Mouse (Mus musculus): ENCODE data around the gene Rtn4rl1. TPM values are rescaled to one million over a fixed set of nuclear protein-coding genes. Genes with fewer than 3 reads are reported as not detected.

Gene Rtn4rl1
- polyA plus RNA-seq, 1 experiment from 2014 or later, result 2.0 TPM

- WGBS (ENCODE audit: insufficient replicate concordance), result 68% methylated on average over 3 of the region's 3 CpGs
- DNase-seq, result no peak
- peaks cover 38% of the 10 kb centered on the region for H3K4me1 ChIP-seq (ENCODE audit: insufficient read depth)
- peak overlapping the region; percentile 93; the same call in 1 of the 2 replicates for H3K27ac ChIP-seq (ENCODE audit: low read depth)
- H3K36me3 ChIP-seq (replicated peaks; ENCODE audit: insufficient read depth, low read length), result no peaks in the 10 kb centered on the region
- no peak for ATAC-seq
- H3K9me3 ChIP-seq (ENCODE audit: low read length), result no peaks in the 10 kb centered on the region
- TF ChIP-seq EP300 (IDR thresholded peaks at IDR 0.05; ENCODE audit: low read depth) (no peak), CTCF (IDR thresholded peaks at IDR 0.05; ENCODE audit: low read depth) (no peak)
- H3K9ac ChIP-seq (replicated peaks), result no peak overlapping the region
- no peak overlapping the region for H3K4me3 ChIP-seq (ENCODE audit: low read depth, low read length)
- H3K27me3 ChIP-seq (ENCODE audit: insufficient read depth, low read length), result no peaks in the 10 kb centered on the region
- H3K4me2 ChIP-seq (ENCODE audit: low read depth, low read length), result no peak overlapping the region
These were observed 19.3 kb downstream of the Rtn4rl1 start for GRCm38 (mm10) chr11:75212876-75213275.

GRCm38 (mm10) chr11:75213372-75214080 is 19.9 kb downstream of the Rtn4rl1 start:
- DNase-seq (peak; percentile 87), ATAC-seq (peak; percentile 92)
- TF ChIP-seq EP300 (IDR thresholded peaks at IDR 0.05; ENCODE audit: low read depth) (no peak), CTCF (IDR thresholded peaks at IDR 0.05; ENCODE audit: low read depth) (no peak)
- Histone ChIP-seq H3K4me3 (ENCODE audit: low read depth, low read length) (peak overlapping the region; percentile 8), H3K36me3 (replicated peaks; ENCODE audit: insufficient read depth, low read length) (no peaks in the 10 kb centered on the region), H3K4me2 (ENCODE audit: low read depth, low read length) (peak overlapping the region; percentile 54), H3K9me3 (ENCODE audit: low read length) (no peaks in the 10 kb centered on the region), H3K27me3 (ENCODE audit: insufficient read depth, low read length) (no peaks in the 10 kb centered on the region), H3K4me1 (ENCODE audit: insufficient read depth) (peaks cover 38% of the 10 kb centered on the region), H3K9ac (replicated peaks) (peak overlapping the region; percentile 54), H3K27ac (ENCODE audit: low read depth) (peak overlapping the region; percentile 93)
- WGBS (ENCODE audit: insufficient replicate concordance), result 27% methylated on average over 34 of the region's 35 CpGs

GRCm38 (mm10) chr11:75214081-75214950 is 20.7 kb downstream of the Rtn4rl1 start:
- Histone ChIP-seq H3K27me3 (ENCODE audit: insufficient read depth, low read length) (no peaks in the 10 kb centered on the region), H3K36me3 (replicated peaks; ENCODE audit: insufficient read depth, low read length) (no peaks in the 10 kb centered on the region), H3K9ac (replicated peaks) (peak overlapping the region; percentile 54), H3K4me2 (ENCODE audit: low read depth, low read length) (peak overlapping the region; percentile 54), H3K27ac (ENCODE audit: low read depth) (peak overlapping the region; percentile 93), H3K9me3 (ENCODE audit: low read length) (no peaks in the 10 kb centered on the region), H3K4me1 (ENCODE audit: insufficient read depth) (peaks cover 35% of the 10 kb centered on the region), H3K4me3 (ENCODE audit: low read depth, low read length) (peak overlapping the region; percentile 8; the same call in 1 of the 2 replicates)
- DNase-seq (no peak), ATAC-seq (peak; percentile 35)
- TF ChIP-seq CTCF (IDR thresholded peaks at IDR 0.05; ENCODE audit: low read depth) (no peak), EP300 (IDR thresholded peaks at IDR 0.05; ENCODE audit: low read depth) (no peak)
- WGBS (ENCODE audit: insufficient replicate concordance), result 41% methylated on average over 11 of the region's 13 CpGs

GRCm38 (mm10) chr11:75220115-75220514 is 26.5 kb downstream of the Rtn4rl1 start:
- Histone ChIP-seq H3K4me1 (ENCODE audit: insufficient read depth) (peaks cover 11% of the 10 kb centered on the region), H3K27ac (ENCODE audit: low read depth) (no peak overlapping the region), H3K36me3 (replicated peaks; ENCODE audit: insufficient read depth, low read length) (no peaks in the 10 kb centered on the region; the same call in 1 of the 2 replicates), H3K4me3 (ENCODE audit: low read depth, low read length) (no peak overlapping the region), H3K27me3 (ENCODE audit: insufficient read depth, low read length) (no peaks in the 10 kb centered on the region), H3K9me3 (ENCODE audit: low read length) (no peaks in the 10 kb centered on the region), H3K9ac (replicated peaks) (no peak overlapping the region), H3K4me2 (ENCODE audit: low read depth, low read length) (no peak overlapping the region)
- no peak for ATAC-seq
- 53% methylated on average over 9 of the region's 9 CpGs for whole genome bisulfite sequencing (ENCODE audit: insufficient replicate concordance)
- TF ChIP-seq EP300 (IDR thresholded peaks at IDR 0.05; ENCODE audit: low read depth) (no peak), CTCF (IDR thresholded peaks at IDR 0.05; ENCODE audit: low read depth) (no peak)
- no peak for DNase-seq

GRCm38 (mm10) chr11:75220517-75221145 is 27.0 kb downstream of the Rtn4rl1 start:
- WGBS (ENCODE audit: insufficient replicate concordance), result 52% methylated on average over 5 of the region's 6 CpGs
- no peak for DNase-seq

More at GRCm38 (mm10) chr11:75220517-75221145, 27.0 kb downstream of the Rtn4rl1 start:
- H3K27ac ChIP-seq (ENCODE audit: low read depth), result no peak overlapping the region
- no peak for ATAC-seq
- no peak overlapping the region for H3K4me3 ChIP-seq (ENCODE audit: low read depth, low read length)
- no peaks in the 10 kb centered on the region for H3K27me3 ChIP-seq (ENCODE audit: insufficient read depth, low read length)
- no peaks in the 10 kb centered on the region for H3K9me3 ChIP-seq (ENCODE audit: low read length)
- H3K4me2 ChIP-seq (ENCODE audit: low read depth, low read length), result no peak overlapping the region
- H3K4me1 ChIP-seq (ENCODE audit: insufficient read depth), result peaks cover 11% of the 10 kb centered on the region
- H3K36me3 ChIP-seq (replicated peaks; ENCODE audit: insufficient read depth, low read length), result no peaks in the 10 kb centered on the region; the same call in 1 of the 2 replicates
- TF ChIP-seq CTCF (IDR thresholded peaks at IDR 0.05; ENCODE audit: low read depth) (no peak), EP300 (IDR thresholded peaks at IDR 0.05; ENCODE audit: low read depth) (no peak)
- no peak overlapping the region for H3K9ac ChIP-seq (replicated peaks)

All from liver, postnatal 0 days (tissue).